Mouse (Mus musculus): ENCODE results near the gene Gadd45gip1.
"Not testable (repeated sequence)": the region's sequence is repeated elsewhere in the genome, so short reads cannot be mapped to it uniquely, and the experiment has no call there.

Gene Gadd45gip1

DNA sequence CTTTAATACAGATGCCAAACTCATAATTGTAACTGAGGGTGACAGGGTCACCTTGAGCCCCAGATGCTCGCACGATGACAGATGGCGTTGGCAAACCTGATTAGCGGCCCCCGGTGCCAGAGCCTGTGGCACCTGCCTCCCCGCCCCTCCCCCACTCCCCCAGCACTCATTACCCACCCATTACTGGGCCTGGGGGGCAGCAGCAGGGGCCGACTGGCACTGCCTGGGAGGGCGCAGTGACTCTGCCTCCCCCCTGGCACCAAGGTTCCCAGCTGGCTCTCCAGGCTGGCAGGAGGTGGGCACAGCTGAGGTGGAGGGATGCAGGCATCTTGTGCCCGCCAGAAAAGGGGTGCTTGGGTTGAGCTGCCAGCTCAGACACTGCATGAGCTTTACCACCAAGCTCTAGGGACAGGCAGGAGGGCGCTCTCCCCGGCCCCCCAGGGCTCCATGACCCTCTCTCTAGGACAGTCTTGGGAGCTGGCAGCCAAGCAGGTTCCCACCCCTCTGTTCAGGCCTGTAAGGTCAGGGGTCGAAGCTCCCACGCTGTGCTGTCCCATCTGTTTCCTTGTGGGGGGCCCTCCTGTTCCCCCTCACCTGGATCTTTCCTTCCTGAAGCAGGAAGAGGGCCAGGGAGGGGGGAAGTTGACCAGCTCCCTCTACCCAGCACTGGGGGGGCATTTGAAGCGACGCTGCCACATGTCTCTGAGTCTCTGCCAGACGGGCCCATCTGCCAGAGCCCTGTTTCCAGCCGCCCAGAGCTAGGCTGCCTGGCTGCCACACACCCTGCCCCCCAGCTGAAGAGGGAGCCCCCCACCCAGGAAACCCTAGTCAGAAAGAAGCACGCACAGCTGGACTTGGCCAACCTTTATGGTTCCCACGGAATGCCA lies 16.5 kb upstream of the Gadd45gip1 start:
- in situ Hi-C loops (cut with MboI; ENCODE audit: low pct_unique_long_range_greater_than_20kb in 1 of 2, low sequenced_read_pairs in 2 of 2, unreplicated experiment in 1 of 2): loop anchor here in 1 of 2 experiments (5.0 kb wide), 1 partner anchor 112 kb away; the partner anchor contains the start of gene Lyl1

DNA sequence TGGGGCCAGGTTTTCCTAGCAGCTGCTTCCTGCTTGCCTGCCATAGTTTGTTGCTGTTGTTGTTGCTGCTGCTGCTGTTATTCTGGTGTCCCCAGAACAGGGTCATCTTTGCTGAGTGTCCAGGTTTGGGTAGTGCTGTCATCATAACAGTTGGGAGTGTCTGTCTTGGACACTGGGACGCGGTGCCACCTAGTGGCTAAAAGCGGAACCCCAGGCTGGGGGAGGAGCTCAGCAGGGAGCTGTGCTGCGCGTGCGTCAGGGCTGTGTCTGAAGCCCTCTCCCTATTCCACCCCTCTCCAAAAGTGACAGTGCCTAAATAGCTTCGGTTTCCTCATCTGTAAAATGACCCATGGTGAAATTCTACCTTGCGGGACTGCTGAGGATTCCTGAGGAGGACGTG lies 15.8 kb upstream of the Gadd45gip1 start:
- in situ Hi-C loops (cut with MboI; ENCODE audit: low pct_unique_long_range_greater_than_20kb in 1 of 2, low sequenced_read_pairs in 2 of 2, unreplicated experiment in 1 of 2): loop anchor here in 1 of 2 experiments (5.0 kb wide), 1 partner anchor 113 kb away; the partner anchor contains the start of gene Lyl1

DNA sequence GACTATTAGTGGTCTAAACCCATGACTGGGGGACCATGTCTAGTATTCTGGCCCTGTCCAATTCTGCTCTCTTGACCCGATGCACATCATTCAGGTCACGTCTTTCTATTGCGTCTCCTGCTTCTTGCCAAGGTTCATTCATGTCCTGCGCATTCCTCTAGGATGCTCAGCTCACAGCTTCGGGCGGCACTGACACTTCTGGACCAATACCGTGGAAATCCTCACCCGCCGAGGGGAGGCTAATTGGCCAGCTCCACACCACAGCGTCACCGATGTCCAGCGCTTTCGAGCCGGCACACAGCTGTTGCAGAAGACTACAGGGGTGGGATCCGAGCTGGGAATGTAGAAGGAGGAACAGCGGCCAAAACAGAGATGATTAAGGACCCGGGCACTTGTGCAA lies 15.2 kb upstream of the Gadd45gip1 start:
- in situ Hi-C loops (cut with MboI; ENCODE audit: low pct_unique_long_range_greater_than_20kb in 1 of 2, low sequenced_read_pairs in 2 of 2, unreplicated experiment in 1 of 2): loop anchor here in 1 of 2 experiments (5.0 kb wide), 1 partner anchor 114 kb away; the partner anchor contains the start of gene Lyl1

DNA sequence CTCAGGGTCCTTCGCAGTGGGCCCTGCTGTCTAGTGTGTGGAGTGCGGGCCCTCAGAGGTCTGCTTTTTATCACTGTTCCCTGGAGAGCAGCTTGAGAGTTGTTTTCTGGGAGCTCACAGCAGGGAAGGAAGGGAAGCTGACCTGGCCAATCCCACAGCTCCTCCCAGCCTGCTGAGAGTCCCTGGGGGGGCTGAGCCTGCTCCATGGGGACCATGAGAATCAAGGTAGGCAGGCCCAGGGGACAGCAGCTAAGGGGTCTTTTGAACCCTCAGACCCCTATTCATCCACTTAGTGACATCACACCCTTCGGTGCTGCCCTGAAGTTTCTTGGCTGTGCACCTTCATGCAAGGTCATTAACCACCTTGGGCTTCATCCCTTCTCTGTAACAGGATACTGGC lies 8.6 kb upstream of the Gadd45gip1 start, which contains the start of gene Dand5:
Gene Dand5, minus strand, starts transcription at position 101 of the 400 bp plus-strand sequence.
- in situ Hi-C loops (cut with MboI; ENCODE audit: low pct_unique_long_range_greater_than_20kb in 1 of 2, low sequenced_read_pairs in 2 of 2, unreplicated experiment in 1 of 2): no loop called here

DNA sequence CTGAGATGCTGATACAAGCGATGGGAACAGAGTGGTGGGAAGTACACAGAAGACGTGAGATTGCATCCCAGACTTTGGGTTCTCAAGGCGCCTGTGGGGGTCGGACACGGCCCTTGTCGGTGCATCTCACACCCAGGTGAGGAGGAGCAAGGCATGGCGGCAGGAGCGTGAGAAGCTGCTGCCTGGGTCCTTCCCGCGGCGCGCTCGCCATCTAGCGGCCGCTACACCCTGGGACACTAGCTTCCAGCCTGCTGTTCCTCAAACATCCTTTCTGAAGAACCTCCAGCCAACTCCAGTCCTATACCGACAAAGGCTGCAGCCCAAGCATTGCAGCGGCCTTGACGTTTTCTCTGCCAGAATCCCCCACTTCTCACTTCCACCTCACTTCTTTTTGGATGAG lies 7.7 kb upstream of the Gadd45gip1 start:
- in situ Hi-C loops (cut with MboI; ENCODE audit: low pct_unique_long_range_greater_than_20kb in 1 of 2, low sequenced_read_pairs in 2 of 2, unreplicated experiment in 1 of 2): no loop called here

DNA sequence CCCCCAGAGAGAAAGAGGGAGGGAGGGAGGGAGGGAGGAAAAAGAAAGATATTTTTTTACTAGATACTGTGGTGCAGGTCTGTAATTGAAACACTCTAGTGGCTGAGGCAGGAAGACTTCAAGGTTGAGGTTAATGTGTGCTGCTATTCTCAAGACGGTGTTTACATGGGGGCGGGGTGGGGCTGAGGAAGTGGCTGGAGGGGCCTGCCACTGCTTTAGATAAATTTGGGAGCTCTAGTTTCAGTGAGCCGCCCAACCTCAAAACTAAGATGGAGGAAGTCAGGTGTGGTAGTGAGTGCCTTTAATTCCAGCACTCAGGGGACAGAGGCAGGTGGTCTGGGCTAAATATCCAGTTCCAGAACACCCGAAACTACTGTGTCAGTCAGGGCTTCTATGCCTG lies 5.7 kb upstream of the Gadd45gip1 start:
- in situ Hi-C loops (cut with MboI; ENCODE audit: low pct_unique_long_range_greater_than_20kb in 1 of 2, low sequenced_read_pairs in 2 of 2, unreplicated experiment in 1 of 2): no loop called here

DNA sequence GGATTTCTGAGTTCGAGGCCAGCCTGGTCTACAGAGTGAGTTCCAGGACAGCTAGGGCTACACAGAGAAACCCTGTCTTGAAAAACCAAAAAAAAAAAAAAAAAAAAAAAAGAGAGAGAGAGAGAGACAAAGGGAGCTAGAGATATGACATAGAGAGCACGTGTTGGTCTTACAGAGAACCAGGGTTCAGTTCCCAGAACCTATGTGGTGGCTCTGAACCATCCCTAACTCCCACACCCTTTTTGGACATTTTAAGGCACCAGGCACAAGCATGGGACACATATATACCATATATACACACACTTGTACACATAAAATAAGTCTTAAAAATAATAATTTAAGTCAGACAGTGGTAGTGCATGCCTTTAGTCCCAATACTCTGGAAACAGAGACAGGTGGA lies 4.8 kb upstream of the Gadd45gip1 start:
- in situ Hi-C loops (cut with MboI; ENCODE audit: low pct_unique_long_range_greater_than_20kb in 1 of 2, low sequenced_read_pairs in 2 of 2, unreplicated experiment in 1 of 2): not testable (repeated sequence)

DNA sequence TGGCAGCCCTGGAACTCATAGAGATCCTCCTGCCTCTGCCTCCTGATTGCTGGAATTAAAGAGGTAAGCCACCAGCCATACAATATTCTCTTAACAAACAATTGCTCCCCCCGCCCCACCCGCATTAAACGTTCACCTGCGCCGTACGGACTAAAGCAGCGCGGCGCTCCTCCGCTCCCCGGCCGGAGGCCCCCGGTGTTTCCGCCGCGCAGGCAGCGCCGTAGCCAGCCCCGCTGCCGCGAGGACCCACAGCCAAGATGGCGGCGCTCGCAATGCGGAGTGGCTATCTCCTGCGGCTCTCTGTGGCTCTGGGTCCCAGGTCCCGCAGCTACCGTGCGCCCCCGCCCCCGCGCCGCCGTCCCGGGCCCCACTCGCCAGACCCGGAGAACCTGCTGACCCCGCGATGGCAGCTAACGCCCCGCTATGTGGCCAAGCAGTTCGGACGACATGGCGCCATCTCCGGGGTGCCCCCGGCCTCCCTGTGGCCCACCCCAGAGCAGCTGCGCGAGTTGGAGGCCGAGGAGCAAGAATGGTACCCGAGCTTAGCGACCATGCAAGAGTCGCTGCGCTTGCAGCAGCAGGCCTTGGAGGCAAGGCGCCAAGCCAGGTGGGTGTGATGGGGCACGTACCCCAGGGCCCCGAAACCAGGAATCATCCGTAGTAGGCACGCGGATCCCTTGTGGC lies 854 bp downstream of the Gadd45gip1 start:
- in situ Hi-C loops (cut with MboI; ENCODE audit: low pct_unique_long_range_greater_than_20kb in 1 of 2, low sequenced_read_pairs in 2 of 2, unreplicated experiment in 1 of 2): no loop called here

DNA sequence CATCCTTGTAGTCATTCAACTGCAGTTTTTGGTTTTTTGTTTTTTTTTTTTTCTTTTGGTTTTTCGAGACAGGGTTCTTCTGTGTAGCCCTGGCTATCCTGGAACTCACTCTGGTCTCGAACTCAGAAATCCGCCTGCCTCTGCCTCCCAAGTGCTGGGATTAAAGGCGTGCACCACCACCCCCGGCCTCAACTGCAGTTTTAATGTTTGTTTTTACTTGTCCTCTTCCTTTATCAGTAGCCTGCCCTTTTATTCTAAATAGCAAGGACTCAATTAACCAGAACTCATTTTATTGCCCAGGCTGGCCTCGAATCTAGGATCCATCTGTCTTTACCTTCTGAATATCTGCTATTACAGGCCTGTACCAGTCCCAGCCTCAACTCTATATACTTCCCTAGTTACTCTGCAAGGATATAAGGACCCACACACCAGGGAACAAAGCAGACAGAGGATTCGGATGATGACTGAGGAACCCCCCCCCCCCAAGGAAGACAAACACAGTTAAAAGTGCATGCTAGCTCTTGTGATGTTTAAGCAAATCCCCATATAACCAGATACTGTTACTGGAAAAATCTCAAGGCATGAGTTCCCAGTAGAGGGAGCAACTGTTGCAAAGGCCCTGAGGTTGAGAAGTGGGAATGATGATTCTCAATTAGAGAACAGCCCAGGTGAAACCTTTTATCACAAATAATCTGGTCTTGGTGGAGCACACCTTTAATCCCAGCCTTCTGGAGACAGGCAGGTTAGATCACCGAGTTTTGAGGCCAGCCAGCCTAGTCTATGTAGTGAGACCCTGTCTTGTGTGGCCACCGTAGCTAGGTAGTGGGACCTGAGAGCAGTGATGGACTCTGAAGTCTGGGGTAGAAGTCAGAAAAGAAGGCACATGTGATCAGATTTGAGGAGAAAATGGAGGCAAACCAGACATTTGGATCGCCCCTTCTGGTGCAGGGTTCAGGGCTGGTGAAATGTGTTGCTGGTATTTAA lies 1.7 kb downstream of the Gadd45gip1 start:
- in situ Hi-C loops (cut with MboI; ENCODE audit: low pct_unique_long_range_greater_than_20kb in 1 of 2, low sequenced_read_pairs in 2 of 2, unreplicated experiment in 1 of 2): no loop called here

DNA sequence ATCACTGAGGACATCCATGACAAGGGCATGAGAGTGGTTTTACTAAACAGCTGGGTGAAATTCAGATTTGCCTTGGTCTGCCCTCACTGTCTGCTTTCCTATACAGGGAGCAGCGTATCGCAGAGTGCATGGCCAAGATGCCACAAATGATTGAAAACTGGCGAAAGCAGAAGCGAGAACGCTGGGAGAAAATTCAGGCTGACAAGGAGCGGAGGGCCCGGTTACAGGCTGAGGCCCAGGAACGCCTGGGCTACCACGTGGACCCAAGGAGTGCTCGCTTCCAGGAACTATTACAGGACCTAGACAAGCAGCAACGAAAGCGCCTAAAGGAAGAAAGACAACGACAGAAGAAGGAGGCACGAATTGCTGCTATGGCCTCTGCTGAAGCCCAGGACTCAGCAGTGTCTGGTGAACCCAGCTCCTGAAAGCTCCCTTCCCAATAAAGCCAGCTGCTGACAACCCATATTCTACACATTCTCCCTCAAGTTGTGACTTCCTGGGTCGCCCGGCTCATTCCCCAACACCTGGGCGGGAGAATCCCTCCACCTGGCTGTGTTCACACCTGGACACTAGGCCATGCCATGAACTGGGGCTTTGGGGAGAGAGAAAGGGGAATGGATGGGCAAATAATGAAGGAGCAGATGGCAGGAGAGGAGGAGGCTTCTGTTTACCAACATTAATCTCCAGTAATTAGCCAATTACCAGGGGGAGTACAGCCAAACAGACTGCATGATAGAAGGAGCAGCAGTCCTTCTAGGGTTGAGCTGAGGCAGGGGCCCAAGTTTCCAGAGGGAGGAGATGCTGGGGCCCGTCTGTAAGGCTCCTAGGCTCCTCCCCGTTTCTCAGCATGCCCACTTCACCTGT lies 2.9 kb downstream of the Gadd45gip1 start:
- in situ Hi-C loops (cut with MboI; ENCODE audit: low pct_unique_long_range_greater_than_20kb in 1 of 2, low sequenced_read_pairs in 2 of 2, unreplicated experiment in 1 of 2): no loop called here

DNA sequence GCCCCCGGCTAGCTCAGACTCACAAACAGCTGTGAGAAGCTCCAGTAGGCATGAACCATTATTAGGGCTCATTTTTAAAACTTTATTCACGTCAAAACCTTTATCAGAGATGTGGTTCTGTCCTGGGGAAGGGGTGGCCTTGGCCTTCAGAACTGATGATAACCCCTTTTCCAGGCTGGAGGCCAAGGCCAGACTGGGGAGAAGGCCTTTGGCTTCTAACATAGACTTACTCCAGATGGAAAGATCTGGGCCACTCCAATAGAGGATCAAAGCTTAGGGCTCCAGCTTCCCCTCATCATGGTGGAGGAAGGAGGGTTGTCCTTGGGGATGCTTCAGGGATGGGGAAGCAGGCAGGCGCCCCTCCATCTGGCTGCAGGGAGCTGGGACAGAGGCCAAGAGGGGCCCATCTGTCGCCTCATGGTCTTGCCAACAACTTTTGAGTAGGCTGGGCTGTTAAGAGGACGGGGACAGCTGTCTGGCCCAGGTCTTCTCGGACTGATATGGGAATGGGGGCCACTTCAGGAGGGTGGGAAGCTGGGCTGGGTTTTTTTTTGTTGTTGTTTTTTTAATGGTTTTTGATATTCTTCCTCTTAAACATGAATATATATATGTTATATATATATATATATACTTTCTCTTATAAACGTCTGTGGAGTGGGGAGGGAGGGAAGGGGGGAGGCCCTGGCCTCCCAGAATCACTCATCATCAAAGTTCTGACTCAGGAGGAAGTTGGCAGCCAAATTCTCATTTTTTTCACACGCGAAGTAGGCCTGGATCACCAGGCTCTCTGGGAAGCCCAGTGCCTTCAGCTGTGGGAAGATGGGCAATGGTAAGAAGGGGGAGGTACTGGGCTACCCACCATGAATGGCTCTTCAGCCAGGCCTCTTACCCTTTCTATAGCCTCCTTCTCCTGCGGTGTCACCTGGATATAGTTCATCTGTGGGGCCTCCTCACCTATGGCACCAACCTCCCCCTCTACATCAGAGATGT lies 3.8 kb downstream of the Gadd45gip1 start:
- in situ Hi-C loops (cut with MboI; ENCODE audit: low pct_unique_long_range_greater_than_20kb in 1 of 2, low sequenced_read_pairs in 2 of 2, unreplicated experiment in 1 of 2): no loop called here

DNA sequence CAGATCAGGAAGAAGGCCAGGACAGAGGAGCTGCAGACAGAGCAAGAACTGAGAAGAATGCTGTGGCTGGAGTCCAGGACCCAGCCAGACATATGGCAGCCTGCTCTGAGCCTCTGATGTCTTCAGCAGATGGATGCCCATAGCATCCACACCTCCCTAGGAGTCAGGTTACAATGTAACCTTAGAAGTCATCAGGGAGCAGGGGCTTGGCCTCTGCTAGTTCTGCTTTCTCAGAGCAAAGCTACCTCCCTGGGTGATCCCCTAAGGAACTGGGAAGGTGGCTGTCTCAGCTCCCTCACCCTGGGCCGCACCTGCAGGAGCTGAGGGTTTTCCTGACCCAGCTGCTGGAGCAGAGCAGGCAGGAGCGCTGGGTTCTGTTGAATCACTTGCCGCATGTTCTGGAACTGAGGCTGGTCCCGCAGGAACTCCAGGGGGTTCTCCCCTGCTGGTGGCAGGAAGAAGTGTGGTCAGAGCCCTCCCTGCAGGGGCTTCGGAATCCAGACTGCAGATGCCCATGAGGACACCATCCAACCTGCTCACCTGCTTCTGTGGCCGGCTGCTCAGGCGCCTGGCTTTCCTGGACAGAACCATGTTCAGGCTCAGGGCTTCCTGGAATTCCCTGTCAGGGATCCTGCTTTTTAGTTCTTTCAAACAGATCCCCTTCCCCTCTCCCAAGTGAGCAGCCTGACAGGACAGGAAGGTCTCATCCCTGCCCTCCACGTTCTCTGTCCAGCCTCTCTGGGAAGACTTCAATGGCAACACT lies 6.0 kb downstream of the Gadd45gip1 start:
- in situ Hi-C loops (cut with MboI; ENCODE audit: low pct_unique_long_range_greater_than_20kb in 1 of 2, low sequenced_read_pairs in 2 of 2, unreplicated experiment in 1 of 2): no loop called here

DNA sequence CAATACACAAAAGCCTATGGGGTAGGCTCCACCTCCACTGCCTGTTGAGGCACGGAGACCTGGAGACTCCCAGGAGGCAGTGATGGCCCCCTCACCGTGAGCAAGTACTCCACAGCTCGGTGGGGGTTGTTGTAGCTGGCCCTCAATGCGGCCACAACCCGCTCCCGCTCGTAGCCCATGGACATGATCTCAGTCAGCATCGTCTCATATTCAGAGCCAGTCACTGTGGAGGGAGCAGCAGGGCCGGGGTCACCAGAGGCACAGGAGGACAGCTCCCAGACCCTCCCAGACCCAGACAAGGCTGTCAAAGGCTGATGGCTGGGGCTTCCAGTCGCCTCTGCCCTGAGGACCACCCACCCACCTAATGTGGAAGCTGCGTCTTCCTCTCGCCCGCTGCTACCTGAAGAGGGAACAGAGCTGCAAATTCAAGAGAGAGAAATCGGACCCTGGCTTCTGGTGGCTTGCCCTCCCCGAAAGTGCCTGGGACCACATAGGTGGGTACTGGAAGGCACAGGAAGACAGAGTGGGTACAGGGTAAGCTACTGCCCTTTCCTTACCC lies 6.7 kb downstream of the Gadd45gip1 start:
- in situ Hi-C loops (cut with MboI; ENCODE audit: low pct_unique_long_range_greater_than_20kb in 1 of 2, low sequenced_read_pairs in 2 of 2, unreplicated experiment in 1 of 2): no loop called here

DNA sequence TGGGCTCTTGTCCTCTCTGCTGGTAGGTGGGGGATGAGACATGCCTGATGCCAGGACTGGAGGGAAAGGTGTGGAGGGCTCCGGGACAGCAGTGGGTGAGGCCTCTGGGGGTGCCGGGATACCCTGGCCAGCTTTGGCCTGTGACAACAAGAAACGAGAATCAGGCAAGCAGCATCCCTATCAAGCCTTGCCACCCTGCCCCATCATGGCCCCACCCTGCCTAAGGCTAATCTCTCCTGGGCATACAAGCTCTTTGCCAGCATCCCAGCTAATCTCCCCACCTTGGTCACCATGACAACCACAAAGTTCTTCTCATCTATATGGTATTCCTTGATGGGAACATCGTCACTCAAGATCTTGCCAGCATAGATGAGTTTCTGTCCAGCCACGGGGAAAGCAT lies 7.2 kb downstream of the Gadd45gip1 start:
- in situ Hi-C loops (cut with MboI; ENCODE audit: low pct_unique_long_range_greater_than_20kb in 1 of 2, low sequenced_read_pairs in 2 of 2, unreplicated experiment in 1 of 2): no loop called here

DNA sequence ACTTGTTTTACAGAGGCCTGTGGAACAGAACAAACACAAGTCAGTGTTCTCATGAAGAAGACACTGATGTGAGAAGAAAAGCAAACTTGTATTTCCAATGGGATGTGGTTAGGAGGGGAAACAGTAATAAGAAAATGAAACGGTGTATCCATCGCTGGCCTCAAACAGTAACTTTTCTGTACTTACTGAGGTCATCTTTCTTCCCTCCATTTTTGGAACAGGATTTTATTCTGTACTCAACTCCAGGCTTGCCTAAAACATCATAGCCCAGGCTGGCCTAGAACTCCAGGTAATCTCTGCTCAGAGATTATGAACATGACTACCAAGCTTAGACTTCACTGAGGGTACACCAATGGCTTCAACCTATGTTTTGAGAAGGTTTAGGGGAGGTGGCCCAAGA lies 8.1 kb downstream of the Gadd45gip1 start:
- in situ Hi-C loops (cut with MboI; ENCODE audit: low pct_unique_long_range_greater_than_20kb in 1 of 2, low sequenced_read_pairs in 2 of 2, unreplicated experiment in 1 of 2): no loop called here

DNA sequence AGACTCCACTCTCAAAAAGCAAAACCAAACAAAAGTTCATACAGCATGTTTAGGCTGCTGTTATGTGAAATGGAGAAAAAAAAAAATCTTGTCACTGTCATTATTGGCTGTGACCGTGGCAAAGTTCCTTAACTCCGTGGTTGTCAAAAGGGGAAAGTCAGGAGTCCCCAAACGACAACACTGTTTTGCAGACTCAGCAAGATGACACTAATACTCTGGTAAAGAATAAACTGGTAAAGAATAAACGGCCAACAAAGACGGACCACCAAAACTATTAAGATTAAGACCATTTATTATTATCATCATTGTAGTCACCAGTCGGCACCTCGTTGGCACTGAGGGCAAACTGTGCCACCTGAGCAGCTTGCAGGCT lies 8.5 kb downstream of the Gadd45gip1 start:
- in situ Hi-C loops (cut with MboI; ENCODE audit: low pct_unique_long_range_greater_than_20kb in 1 of 2, low sequenced_read_pairs in 2 of 2, unreplicated experiment in 1 of 2): no loop called here
